Mouse (Mus musculus): Measurements from ENCODE around the gene Gm7138.
"Not testable (repeated sequence)": the region's sequence is repeated elsewhere in the genome, so short reads cannot be mapped to it uniquely, and the experiment has no call there.

Gene Gm7138

GRCm38 (mm10) chr10:77776844-77777243 lies at the start of gene Gm7138:
Gm7138 (minus strand) TSS chr10:77776944.
- DNase-seq (ENCODE audit: low spot score), result not testable (repeated sequence)

- DNase-seq (ENCODE audit: low spot score), result no peak
Observed at GRCm38 (mm10) chr10:77819203-77819602, 42.5 kb upstream of the Gm7138 start.

DNA sequence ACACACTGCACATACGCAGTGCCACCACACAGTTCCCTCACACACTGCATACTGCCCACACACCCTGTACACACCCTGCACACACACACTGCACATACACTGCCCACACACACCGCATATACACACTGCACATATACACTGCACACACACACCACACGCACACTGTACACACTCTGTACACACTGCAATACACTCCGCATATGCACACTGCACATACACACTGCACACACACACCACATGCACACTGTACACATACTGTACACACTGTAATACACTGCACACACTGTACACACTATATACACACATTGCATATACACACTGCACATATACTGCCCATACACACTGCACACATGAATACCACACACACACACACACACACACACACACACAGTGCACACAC lies 41.8 kb upstream of the Gm7138 start:
- no peak for DNase-seq (ENCODE audit: low spot score)

GRCm38 (mm10) chr10:77815514-77815913 lies 38.8 kb upstream of the Gm7138 start:
- no peak for DNase-seq (ENCODE audit: low spot score)

DNA sequence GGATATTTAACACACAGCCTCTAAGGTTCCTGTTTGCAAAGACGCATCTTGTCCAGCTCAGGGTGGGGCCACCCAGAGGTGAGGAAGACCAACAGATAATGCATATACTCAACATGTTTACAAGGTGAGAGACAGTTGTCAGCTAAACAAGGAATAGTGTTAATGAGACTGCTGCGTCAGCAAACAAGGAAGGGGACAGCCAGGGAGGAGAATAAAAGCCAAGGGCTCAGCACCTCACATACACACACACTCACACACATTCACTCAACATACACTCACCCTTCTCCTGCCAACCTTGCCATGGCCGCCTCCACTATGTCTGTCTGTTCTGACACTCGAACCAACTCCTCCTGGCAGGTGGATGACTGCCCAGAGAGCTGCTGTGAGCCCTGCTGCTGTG lies 37.6 kb upstream of the Gm7138 start, which contains the start of gene Gm2696:
TSS of gene Gm2696 (plus strand) at position 301 of the 400 bp plus-strand sequence.
- DNase-seq (ENCODE audit: low spot score), result no peak

DNA sequence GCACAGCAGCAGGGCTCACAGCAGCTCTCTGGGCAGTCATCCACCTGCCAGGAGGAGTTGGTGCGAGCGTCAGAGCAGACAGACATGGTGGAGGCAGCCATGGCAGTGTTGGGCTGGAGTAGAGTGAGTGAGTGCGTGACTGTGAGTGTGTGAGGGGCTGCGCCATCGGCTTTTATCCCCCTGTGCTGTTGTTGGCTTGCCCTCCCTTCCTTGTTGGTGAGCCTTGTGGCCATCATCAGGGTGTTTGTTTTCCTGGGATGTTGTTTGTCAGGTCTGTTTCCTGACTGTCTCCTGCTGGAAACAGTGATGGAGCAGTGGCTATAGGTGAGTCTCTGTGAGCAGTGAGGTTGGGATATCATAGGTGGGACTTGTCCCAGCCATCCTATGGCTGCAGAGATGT lies 35.0 kb upstream of the Gm7138 start, which contains the start of gene Gm9507:
TSS of gene Gm9507 (minus strand) at position 101 of the 400 bp plus-strand sequence.
- no peak for DNase-seq (ENCODE audit: low spot score)

GRCm38 (mm10) chr10:77804095-77804494 lies 27.4 kb upstream of the Gm7138 start:
- DNase-seq (ENCODE audit: low spot score), result no peak

GRCm38 (mm10) chr10:77798921-77799508 lies 22.3 kb upstream of the Gm7138 start, which contains the start of gene Gm19668:
Gm19668 (minus strand) TSS chr10:77799133.
- no peak for DNase-seq (ENCODE audit: low spot score)

DNA sequence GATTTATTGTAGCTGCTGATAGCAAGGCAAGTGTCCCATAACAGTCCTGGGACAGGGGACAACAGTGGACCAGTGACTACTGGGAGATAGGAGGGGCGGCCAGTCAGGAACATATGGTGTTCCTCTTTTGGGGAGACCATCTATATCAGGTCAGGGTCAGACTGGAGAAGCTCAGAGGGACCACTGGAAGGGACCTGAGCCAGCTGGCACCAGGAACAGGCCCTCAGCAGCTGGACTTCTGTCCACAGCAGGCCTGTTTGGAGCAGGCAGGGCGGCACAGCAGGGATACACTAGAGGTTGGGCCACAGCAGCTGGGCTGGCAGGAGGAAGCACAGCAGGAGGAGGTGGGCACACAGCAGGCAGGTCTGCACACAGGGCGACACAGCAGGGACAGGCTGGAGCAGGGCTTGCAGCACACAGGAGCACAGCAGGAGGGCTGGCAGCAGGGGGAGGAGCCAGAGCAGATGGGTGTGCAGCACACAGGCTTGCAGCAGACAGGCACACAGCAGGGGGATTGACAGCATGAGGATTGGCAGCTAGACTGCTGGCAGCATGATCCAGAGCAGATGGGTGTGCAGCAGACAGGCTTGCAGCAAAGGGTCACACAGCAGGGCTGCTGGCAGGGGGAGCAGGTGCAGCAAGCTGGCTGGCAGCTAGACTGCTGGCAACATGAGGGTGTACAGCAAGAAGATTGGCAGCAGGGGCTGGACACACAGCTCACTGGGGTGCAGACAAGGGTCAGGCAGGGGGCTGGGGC lies 21.6 kb upstream of the Gm7138 start:
- DNase-seq (ENCODE audit: low spot score), result not testable (repeated sequence)

- no peak for DNase-seq (ENCODE audit: low spot score)
Observed at GRCm38 (mm10) chr10:77797677-77798076, 20.9 kb upstream of the Gm7138 start.

DNA sequence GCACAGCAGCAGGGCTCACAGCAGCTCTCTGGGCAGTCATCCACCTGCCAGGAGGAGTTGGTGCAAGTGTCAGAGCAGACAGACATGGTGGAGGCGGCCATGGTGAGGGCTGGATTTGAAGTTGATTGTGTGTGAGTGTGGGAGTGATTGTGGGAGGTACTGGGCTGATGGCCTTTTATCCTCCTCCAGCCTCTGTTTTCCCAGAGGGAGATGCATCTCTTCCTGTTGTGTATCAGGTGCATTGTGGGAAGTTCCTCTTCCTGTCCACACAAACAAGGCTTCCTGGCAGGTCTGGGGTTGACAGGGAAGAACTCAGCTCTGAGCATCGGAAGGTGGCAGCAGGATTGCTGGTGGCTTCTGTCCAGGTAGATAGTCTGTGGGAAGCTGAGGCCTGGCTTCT lies 18.2 kb upstream of the Gm7138 start, which contains the start of gene Gm9639:
TSS of gene Gm9639 (minus strand) at position 101 of the 400 bp plus-strand sequence.
- no peak for DNase-seq (ENCODE audit: low spot score)

GRCm38 (mm10) chr10:77788621-77789020 lies 11.9 kb upstream of the Gm7138 start:
- DNase-seq (ENCODE audit: low spot score), result no peak

- DNase-seq (ENCODE audit: low spot score), result not testable (repeated sequence)
Observed at GRCm38 (mm10) chr10:77787876-77788275, 11.1 kb upstream of the Gm7138 start, which contains the start of gene Gm7137. Gm7137 (minus strand) TSS chr10:77788200.

DNA sequence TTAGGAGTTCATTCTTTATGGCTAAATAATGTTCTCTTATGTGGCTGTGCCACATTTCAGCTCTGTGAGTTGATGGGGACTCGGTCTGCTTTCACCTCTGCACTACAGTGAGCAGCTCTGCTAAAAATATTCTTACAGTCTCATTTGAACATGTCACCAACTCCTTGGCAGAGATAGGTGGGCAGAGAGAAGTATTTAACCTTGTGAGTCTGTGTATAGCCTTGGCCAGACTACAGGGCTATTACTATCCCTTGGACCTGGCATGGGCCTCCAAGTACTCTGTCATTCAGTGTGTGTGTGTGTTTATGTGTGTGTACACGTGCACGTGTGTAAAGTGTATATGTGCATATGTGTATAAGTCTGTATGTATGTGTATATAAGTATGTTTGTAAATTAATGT lies 6.7 kb upstream of the Gm7138 start:
- not testable (repeated sequence) for DNase-seq (ENCODE audit: low spot score)

GRCm38 (mm10) chr10:77782442-77782841 lies 5.7 kb upstream of the Gm7138 start, which contains the start of gene Gm3250:
Gm3250 (minus strand) TSS chr10:77782542.
- DNase-seq (ENCODE audit: low spot score), result not testable (repeated sequence)

DNA sequence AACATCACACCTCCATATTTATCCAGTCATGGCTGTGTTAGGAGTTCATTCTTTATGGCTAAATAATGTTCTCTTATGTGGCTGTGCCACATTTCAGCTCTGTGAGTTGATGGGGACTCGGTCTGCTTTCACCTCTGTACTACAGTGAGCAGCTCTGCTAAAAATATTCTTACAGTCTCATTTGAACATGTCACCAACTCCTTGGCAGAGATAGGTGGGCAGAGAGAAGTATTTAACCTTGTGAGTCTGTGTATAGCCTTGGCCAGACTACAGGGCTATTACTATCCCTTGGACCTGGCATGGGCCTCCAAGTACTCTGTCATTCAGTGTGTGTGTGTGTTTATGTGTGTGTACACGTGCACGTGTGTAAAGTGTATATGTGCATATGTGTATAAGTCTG lies 4.6 kb downstream of the Gm7138 start:
- DNase-seq (ENCODE audit: low spot score), result not testable (repeated sequence)

GRCm38 (mm10) chr10:77771225-77771624 lies 5.5 kb downstream of the Gm7138 start, which contains the start of gene Gm3238:
Gm3238 (minus strand) TSS chr10:77771325.
- not testable (repeated sequence) for DNase-seq (ENCODE audit: low spot score)

DNA sequence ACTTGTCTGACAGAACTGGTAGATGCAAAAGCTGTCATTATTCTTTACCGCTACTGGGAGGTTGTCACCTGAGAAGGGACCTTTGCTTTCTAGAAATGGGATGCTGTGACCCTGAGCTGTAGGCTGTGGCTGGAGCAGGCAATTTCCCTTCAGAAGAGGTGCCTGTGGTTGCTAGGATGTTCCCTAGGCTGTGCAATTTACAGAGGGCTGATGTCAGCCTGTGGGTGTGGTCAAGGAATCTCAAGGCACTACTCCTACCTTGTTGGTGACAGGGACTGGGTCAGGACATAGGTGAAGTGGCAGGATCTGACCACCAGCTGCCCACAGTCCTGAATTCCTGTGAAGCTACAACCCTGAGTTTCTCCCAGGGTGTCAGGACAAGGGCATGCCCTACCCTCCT lies 7.0 kb downstream of the Gm7138 start:
- DNase-seq (ENCODE audit: low spot score), result no peak

DNA sequence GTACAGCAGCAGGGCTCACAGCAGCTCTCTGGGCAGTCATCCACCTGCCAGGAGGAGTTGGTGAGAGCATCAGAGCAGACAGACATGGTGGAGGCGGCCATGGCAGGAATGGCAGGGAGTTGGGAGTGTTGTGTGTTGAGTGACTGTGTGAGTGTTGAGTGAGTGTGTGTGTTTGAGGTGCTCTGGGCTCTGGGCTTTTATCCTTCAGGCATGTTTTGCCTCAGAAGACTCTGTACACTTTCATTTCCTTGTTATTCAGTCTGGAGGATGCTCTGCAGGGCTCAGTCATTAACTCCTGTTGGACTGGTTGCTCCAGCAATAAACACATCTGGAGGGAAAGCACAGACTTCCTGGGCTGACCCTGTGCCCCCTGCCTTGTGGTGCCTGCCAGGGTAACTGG lies 17.2 kb downstream of the Gm7138 start, which contains the start of gene Gm3233:
TSS of gene Gm3233 (minus strand) at position 101 of the 400 bp plus-strand sequence.
- not testable (repeated sequence) for DNase-seq (ENCODE audit: low spot score)

GRCm38 (mm10) chr10:77753448-77753847 lies 23.3 kb downstream of the Gm7138 start:
- DNase-seq (ENCODE audit: low spot score), result no peak

DNA sequence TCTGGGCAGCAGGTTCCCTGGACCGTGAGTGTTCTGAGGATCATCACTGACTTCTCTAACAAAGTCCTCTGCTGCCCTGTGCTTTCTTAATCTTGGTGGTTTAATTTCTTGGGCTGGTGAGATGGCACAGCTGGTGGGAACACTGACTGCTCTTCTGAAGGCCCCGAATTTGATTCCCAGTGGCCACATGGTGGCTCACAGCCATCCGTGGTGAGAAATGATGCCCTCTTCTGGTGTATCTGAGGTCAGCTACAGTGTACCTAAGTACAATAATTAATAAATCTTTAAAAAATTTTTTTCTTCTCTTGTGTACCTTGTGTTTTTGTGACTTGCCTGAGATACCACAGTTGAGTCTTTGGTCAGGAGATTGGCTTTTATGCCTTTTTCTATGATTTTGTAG lies 24.4 kb downstream of the Gm7138 start:
- DNase-seq (ENCODE audit: low spot score), result not testable (repeated sequence)

DNA sequence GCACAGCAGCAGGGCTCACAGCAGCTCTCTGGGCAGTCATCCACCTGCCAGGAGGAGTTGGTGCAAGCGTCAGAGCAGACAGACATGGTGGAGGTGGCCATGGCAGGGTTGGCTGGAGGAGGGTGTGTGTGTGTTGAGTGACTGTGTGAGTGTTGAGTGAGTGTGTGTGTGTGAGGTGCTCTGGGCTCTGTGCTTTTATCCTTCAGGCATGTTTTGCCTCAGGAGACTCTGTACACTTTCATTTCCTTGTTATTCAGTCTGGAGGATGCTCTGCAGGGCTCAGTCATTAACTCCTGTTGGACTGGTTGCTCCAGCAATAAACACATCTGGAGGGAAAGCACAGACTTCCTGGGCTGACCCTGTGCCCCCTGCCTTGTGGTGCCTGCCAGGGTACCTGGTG lies 25.5 kb downstream of the Gm7138 start, which contains the start of gene Gm9736:
TSS of gene Gm9736 (minus strand) at position 101 of the 400 bp plus-strand sequence.
- not testable (repeated sequence) for DNase-seq (ENCODE audit: low spot score)

DNA sequence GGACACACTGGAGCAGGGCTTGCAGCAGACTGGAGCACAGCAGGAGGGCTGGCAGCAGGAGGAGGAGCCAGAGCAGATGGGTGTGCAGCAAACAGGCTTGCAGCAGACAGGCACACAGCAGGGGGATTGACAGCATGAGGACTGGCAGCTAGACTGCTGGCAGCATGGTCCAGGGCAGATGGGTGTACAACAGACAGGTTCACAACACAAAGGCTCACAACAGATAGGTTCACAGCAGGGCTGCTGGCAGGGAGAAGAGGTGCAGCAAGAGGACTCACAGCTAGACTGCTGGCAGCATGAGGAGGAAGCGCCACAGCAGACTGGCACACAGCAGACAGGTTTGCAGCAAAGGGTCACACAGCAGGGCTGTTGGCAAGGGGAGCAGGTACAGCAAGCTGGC lies 26.1 kb downstream of the Gm7138 start:
- not testable (repeated sequence) for DNase-seq (ENCODE audit: low spot score)
